Mouse (Mus musculus) mouse trophoblast stem cell (cell line): Measurements from ENCODE around the gene Lin28b.
"Not testable (repeated sequence)": the region's sequence is repeated elsewhere in the genome, so short reads cannot be mapped to it uniquely, and the experiment has no call there.

ENCODE experiments used
- in situ Hi-C, 2 experiments: fragments of 300-500 bp; cut with MseI, MboI; formaldehyde crosslinking; loops; 2 replicates in 1 of 2; 3 replicates in 1 of 2; pipeline ENCODE4 v1.15.1; 2025

Gene Lin28b

DNA sequence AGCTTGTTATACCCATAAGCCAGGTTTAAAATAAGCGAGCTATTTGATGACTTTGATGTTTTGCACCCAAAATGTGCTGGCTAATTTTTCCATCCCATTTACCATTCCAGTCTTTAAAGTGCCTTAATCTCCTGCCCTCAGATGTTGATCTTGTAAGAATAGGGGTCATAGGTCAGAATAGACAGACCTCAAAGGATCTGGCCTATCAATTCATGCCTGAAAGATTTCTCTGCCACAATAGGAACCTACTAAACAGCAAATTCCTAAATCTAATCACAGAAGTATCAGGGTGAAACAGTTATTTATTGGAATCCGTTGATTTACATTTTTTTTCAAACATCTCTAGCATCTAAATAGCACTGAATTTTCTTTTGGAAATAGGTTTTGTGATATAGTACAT lies 74.5 kb downstream of the Lin28b start:
- in situ Hi-C loops: no loop called here

DNA sequence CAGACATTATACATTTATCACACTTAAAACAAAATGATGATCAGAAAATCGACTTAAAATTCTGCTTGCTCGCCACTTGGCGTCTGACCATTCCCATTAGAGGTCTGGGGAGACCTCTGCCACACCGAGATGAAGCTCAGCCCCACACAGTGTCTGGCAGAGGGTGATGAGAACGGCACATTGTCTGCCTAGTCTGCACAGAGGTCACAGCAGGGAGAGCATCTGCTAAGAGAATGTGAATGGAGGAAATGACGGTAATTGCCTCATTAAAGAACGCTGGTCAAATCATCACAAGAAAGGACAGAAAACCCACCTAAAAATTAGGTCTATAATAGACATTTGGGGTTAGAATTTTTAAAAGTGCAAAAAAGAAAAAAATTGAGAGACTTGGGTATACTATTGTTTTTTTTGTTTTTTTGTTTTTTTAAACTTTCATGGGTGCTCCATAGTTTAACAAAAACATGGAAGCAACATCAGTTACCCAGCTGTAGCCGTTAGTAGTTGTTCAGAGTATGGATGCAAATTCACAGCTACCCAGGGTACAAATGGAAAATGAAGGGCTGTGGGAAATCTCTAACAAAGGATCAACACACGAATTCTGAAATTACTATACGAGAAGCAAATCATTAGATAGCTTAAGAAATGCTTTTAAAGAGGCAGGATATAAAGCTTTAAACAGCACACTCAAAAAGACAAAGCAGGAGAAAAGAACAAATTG lies 75.4 kb downstream of the Lin28b start:
- in situ Hi-C loops: no loop called here

DNA sequence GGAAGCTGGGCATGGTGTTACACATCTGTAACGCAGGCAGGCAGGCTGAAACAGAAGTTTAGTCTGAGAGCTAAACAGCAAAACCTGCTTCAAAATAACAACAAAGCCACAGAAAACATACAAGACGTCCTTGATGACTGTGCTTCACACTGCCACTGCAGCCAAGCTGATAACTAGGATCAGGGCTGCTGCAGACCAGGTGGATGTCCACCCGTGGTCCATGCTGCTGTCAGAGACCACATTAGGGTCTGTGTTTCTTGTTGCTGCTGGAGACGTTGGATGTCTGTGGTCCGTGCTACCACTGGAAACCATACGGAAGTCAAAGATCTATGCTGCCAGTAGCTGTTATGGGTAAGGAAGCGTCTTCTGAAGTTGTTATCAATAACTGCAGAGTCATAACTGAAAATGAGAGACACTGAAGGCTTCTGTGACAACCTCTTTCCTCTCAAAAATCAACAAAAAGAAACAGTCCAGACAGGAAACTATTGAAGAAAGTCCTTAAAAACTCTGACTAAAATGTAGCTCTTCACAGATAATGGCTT lies 86.4 kb downstream of the Lin28b start:
- in situ Hi-C loops: loop anchor here in 1 of 2 experiments (25.0 kb wide), 1 partner anchor 513 kb away; no protein-coding TSS in a partner anchor

DNA sequence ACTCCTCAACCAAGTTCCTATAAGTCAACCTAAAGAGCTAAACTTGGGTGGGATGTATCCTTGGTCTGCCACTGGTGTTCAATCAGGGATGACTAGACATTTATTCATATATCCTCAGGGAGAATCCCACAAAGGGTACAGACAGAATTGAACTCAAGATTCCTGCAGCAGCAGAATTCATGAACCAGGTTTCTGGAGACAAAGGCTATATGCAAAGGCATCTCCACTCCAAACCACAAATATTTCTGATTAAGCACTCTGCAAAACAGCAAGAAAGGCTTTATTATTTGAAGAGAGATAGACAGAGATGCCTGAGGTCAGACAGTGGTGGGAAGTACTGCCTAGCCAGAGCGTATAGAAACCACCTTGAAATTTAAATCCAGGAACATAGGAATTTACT lies 88.0 kb downstream of the Lin28b start:
- in situ Hi-C loops: loop anchor here in 1 of 2 experiments (25.0 kb wide), 1 partner anchor 514 kb away; no protein-coding TSS in a partner anchor

DNA sequence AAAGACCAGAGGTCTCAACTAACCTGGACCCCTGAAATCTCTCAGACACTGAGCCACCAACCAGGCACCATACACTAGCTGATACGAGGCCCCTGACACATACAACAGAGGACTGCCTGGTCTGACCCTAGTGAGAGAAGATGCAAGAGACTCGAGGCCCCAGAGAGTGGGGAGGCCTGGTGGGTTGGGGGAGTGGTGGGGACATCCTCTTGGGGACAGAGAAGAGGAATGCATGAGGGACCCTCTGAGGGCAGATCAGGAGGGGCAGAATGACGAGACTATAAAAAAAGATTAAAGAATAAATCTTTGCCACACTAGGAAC lies 103.6 kb downstream of the Lin28b start:
- in situ Hi-C loops: loop anchor here (10.0 to 25.0 kb wide), 2 partner anchors 530 to 532 kb away; no protein-coding TSS in a partner anchor

DNA sequence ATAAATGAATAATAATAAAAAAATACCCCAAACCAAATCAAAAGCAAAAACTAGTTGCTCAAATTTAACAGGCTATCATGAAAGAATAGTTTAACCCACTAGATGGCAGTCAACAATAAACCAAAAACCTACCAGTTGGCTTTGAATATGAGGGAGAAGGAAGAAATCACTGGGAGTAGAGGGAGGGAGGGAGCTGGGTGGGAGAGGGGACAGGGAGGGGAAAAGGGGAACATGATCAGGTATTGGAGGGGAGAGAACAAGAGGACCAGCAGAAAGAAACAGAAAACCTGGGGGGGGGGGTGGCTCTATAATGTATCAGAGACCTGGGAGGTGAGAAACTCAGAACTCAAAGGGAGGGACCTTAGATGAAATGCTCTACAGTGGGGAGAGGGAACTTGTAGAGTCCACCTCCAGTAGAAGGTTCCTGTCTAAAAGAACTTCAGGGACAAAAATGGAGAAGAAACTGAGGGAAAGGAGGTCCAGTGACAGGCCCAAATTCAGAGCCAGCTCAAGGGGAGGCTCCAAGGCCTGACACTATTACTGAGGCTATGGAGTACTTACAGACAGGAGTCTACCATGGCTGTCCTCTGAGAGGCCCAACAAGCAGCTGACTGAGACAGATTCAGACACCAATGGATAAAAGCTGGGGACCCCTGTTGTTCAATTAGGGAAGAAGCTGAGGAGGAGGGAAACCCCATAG lies 104.1 kb downstream of the Lin28b start:
- in situ Hi-C loops: loop anchor here (10.0 to 25.0 kb wide), 2 partner anchors 530 to 533 kb away; no protein-coding TSS in a partner anchor

DNA sequence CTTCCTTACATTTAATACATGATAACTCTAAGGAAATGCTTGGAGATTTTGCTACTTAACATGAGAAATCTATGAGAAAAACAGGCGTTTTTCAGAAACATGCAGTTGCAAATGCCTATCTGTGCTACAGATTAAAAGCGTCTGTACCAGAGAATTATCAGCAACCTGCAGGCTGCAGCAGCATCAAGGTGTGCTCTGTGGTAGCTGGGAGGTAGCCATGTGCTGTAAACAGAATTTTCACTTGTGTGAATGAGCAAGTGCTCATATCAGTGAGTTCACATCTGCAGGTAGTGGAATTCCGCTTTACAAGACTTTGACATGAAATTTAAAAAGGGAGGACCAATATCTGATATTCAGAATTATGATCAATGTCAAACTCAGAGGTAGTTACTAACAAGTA lies 107.9 kb downstream of the Lin28b start:
- in situ Hi-C loops: loop anchor here in 1 of 2 experiments (25.0 kb wide), 1 partner anchor 534 kb away; no protein-coding TSS in a partner anchor

DNA sequence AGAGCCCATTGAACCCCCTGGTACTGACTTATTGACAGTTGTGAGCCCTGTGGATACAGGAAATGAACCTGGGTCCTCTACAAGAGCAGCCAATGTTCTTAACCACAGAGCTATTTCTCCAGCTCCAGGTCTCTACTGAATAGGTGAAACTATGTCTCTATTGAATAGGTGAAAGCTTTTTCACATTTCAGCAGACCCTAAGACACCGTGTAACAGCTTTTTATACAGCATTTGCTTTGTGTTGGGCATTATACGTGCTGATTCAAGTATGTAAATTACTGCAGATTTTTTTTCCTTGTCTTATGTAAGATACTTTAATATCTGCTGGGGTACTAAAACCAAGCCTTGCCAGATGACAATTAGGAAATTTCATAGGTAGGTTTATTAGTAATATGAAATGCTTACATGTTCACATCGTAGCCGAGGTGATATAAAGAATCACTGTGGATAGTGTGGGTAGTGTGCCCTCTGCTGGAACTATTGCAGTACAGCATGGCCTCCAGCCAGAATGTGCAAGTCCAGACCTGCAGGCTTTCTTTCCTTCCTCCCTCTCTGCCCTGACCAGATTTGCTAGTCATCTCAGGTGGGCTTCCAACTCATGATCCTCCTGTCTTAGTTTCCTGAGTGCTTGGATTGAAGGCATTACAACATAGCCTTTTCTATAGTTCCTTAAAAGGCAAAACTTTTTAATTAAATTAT lies 113.1 kb downstream of the Lin28b start:
- in situ Hi-C loops: loop anchor here (25.0 kb wide), 1 partner anchor 261 kb away; no protein-coding TSS in a partner anchor

DNA sequence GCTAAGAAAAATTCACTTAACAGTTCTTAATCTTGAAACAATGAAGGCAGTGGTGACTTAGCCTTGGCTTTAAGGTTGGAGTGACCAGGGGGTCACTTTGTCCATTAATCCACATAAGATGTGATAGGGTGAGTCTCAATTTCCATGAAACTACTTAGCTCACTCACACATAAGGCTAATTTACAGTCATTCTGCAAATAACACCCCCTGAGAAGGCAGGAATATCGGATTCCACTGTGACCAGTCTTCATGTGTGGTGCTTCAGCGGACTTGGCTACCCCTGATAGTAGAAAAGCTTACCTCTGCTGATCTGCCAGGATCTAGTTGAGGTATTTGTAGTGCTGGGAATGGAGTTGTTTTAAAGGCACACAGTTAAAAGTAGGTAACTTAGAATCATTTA lies 115.7 kb downstream of the Lin28b start:
- in situ Hi-C loops: loop anchor here (25.0 kb wide), 1 partner anchor 258 kb away; no protein-coding TSS in a partner anchor

DNA sequence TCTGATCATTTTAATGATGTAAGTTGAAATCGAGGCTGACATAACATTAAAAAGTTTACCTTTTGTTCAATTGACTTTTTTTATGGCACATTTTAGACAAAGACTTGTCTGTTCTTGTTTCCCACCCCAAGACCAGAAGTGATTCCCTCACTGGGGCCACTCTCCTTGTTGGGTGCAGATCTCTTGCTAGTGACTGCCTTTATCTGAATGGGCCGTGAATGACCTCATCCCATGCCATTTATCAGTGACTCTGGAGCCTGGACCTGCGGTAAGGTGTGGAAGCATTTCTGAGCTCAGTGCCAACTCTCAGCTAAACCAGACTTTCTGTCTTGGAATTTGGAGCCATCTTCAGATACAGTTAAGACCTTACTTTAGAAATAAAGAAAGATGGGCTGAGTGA lies 116.6 kb downstream of the Lin28b start:
- in situ Hi-C loops: loop anchor here (25.0 kb wide), 1 partner anchor 257 kb away; no protein-coding TSS in a partner anchor

DNA sequence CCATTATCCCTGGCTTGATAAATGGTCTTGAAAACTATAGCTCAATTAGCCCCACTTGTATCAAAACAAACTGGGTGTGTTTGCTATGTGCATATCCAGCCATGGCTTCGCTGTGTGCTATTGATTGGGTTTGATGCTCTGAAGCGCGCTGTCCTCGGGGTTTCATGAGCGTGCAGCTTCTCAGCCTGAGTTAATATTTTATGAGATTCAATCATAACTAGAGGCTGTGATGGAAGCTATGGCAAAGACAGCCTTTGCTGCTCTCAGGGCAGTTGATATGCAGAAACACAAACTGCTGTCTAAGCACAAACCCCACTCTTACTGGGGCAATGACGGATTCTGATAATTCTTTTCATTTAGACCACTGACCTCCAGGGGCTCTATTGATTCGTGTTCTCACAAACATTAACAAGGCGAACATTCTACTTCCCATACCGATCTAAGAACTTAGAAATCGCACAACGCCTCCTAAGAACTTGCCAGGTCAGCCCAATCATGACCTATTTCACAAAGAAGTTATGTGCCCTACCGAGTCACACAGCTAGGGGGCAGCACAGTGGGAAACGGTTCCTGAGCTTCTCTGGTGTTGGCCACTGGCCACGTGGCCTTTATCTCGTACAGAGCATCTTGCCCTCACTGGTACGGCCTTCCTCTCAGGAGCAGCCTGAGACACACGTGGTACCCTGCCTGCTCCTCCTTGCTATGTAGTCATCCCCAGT lies 119.0 kb downstream of the Lin28b start:
- in situ Hi-C loops: loop anchor here (25.0 kb wide), 1 partner anchor 255 kb away; no protein-coding TSS in a partner anchor

DNA sequence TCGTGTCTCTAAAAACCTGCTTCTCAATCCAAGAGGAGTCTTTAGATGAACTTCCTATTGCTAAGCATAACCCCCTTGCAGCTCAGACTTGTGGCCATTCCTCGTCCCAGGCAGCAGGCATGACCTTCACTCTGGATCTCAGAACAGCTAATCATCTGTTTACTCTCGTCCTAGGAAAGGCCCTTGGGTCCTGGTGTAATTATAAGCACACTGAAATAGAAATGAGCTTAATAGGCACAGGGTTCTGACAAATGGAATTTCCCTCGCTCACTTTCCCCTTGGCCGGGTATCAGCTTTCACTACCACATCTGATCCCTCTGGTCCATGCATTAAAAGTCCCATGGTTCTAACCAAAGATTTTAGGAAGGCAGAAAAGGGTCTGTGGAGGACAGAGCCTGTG lies 122.8 kb downstream of the Lin28b start:
- in situ Hi-C loops: loop anchor here (25.0 kb wide), 1 partner anchor 251 kb away; no protein-coding TSS in a partner anchor

DNA sequence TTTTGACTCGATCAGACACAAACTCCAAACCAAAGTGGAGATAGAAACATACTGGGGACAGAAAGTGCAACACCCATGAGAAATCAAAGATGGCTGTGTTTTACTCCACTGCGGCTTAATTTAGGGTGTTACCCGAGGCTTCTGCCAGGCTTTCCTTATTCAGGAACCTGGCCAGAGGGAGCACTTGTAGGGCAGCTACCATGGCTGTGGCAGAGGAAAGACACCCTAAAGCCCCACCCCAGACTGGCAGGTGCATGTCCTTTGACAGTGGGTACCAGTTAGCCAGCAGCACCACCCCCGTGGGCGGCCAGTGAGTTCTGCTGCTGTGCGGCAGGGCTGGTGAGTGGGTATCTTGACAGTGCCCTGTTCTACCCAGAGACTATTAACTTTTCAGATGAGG lies 130.1 kb downstream of the Lin28b start:
- in situ Hi-C loops: loop anchor here (25.0 kb wide), 1 partner anchor 244 kb away; no protein-coding TSS in a partner anchor

DNA sequence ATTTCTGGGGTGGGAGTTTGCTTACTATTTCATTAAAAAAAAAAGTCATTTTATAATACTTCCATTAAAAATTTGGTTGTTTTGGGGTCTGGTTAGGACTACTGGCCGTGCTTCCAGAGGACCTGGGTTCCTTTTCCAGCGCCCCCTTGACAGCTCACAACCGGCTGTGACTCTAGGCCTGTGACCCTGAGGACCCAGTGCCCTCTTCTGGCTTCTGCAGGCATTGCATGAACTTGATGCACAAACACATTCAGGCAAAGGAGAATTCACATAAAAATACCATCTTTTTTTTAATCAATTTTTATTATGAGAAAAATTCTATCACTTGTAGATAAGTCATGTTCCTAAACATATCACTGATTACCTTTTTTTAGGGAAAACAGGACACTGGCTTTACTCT lies 138.1 kb downstream of the Lin28b start:
- in situ Hi-C loops: not testable (repeated sequence)

DNA sequence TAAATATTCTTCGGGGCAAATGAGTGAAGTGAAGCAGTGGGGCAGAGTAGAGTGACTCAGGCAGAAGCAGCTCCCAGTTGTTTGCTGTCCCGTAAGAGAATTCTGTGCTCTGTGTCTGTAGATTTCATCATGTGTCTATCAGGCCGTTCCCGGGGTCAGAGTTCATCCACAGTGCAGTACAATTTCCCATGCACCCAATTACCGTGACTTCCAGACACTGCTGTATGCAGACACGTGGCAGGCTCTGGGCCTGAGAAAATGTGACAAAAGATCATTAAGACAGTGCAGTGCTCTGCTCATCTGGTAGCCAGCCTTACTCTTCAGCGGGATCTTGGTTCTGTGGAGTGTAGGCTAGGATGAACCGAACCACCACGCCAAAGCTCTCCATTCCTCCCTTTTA lies 141.0 kb downstream of the Lin28b start:
- in situ Hi-C loops: no loop called here

DNA sequence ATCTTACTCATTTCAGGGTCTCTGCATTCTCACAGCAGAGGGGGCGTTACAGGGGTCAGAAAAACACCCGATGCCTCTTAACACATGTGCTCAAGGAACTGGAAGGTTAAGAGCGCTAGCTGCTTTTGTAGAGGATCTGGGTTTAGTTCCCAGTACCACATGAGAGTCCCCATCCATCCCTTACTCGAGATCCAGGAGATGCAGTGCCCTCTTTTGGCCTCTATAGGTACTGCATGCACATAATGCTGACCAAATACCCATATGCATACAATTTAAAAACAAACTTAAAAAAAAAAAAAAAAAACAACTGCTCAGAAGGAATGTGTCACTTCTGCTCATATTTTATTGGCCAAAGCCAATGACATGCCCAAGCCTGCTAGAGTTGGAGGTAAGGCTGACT lies 141.8 kb downstream of the Lin28b start:
- in situ Hi-C loops: no loop called here

DNA sequence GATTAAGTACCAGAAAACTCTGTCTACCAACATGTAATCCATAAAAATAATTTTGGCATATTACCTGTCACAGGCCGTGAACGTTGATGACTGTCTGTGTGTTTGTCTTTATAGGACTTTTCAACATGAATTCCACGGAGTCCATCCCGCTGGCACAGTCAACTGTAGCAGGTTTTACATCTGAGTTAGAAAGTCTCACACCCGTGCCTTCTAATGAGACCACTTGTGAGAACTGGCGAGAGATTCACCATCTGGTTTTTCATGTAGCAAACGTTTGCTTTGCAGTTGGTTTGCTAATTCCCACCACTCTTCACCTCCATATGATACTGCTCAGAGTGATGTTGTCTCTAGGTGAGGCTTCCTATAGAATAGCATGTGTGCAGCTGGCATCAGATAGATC lies 147.1 kb downstream of the Lin28b start:
- in situ Hi-C loops: no loop called here

DNA sequence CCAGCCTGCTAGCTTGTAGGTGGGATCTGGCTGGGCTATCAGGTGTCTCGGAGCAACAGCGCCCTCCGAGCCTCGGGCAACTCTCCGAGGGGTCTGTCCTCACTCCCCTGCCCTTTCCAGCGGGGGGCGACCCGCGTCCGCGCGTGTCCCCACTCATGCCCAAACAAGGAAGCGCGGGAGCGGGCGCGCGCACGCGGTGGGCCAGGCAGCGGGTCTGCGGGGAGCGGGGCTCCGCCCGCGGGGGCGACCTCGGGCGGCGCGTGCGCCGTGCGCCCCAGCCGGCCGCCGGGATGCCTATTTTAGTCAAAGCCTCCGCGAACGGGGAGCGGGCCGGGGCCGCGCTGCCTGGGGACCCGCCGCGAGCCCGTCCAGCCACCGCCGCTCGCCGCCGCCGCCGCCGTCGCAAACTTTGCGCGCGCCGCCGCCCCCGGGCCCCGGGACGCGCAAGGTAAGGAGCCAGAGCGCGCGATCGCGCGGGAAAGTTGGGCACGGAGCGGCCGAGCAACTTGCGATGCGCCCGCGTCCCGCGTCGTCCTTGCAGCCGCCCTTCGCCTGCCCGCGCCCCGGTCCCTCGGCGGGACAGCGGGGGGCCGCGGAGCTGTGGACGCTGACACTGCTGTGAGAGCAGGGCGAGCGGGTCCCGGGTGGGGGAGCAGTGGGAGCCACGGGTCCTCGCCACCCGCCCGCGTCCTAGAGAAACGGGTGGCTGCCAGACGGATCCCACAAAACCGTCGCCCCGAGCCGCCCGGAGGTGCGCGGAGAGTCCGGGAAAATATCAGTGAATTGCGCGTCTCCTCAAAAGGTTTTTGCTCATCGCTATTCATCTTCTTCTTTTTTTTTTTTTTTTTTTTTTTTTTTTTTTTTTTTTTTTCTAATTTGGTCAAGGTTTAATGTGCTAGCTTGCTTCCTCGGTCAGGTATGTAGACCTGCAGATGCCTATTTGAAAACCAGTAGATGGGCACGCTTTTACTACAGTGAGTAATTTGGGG lies 150.5 kb downstream of the Lin28b start, which contains the start of gene Bves:
TSS of gene Bves (plus strand) at position 339 of the 989 bp plus-strand sequence.
- in situ Hi-C loops: no loop called here

DNA sequence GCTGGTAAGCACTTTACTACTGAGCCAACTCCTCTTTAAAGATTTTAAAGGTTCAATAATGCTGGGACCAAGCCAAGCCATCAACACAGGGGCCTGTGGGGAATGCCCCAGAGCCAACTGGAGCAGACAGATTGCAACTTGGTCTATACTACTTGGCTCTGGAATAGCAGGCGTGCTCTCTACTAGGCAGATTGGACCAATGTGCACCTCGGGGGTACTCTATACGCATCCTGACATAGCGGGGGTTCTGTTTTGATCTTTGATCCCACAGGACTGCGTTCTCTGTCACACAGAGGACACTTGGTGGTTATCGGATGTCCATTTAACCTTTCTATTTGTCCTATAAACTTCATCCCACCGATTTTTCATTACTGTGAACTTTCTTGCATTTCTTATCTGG lies 151.3 kb downstream of the Lin28b start:
- in situ Hi-C loops: no loop called here
